Mouse (Mus musculus): ENCODE results near the gene Olfr792.

Olfr792 gene

GRCm38 (mm10) chr10:129538862-129539261, at the start of gene Olfr792:
Olfr792 (plus strand) TSS chr10:129539162.
- DNase-seq (ENCODE audit: low spot score): no peak

DNA sequence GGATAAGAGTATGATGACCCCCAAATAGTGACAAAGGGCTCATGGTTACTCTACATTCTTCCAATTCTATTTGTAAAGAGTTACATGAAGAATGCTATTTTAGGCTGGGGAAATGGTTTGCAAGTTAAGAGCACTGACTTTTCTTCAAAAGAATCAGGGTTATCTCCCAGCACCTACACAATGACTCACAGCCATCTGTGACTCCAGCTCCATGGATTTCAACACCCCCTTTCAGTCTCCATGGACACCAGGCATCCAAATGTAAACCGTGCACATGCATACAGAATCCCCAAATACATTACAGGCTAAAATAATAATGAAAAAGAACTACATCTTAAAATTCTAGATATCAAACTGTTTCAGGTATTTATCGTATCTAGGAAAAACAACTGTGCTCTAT, 48.9 kb upstream of the Olfr792 start:
- peak; percentile 1 for DNase-seq (ENCODE audit: low spot score)

DNA sequence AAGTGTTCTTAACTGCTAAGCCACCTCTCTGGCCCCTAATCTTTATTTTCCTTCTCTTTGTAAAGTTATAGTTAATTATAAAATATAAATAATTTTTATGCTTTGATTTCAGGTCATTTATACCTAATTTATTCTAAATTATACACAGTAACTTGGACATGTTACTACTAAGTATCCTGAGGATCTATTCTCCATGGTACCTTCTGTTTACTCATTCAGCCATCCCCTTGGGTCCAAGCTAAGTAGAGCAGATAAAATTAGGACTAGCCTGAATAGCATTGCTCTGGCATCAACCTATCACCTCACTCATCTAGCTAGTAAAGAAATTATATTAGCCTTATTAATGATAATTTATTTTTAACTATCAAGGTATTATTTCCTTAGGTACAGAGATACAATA, 40.8 kb upstream of the Olfr792 start, which contains the start of gene Olfr790:
Gene Olfr790, plus strand, starts transcription at position 301 of the 400 bp plus-strand sequence.
- DNase-seq (ENCODE audit: low spot score): no peak

- DNase-seq (ENCODE audit: low spot score): no peak
Measured at GRCm38 (mm10) chr10:129521492-129521891, 17.5 kb upstream of the Olfr792 start, which contains the start of gene Olfr791. Olfr791 (plus strand) TSS chr10:129521792.

- DNase-seq (ENCODE audit: low spot score): no peak
Measured at GRCm38 (mm10) chr10:129549354-129549753, 10.4 kb downstream of the Olfr792 start.

DNA sequence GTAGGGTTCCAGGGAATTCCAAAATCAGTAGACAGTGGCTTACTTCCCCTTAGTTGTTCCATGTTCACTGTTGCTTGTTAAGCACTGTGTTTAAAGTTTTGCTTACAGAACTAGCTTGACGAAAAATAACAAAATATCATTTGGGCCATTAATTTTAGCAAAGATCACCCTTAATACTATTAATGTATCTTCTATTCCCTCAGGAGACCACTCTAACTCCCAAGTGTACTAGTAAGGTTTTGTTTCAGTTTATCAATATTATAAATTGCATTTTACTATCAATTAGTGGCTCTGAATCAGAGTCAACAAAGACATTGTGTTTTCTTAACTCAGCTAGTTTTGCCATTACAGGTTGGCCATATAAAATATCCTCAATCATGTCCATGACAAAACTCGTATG, 28.4 kb downstream of the Olfr792 start, which contains the start of gene Olfr794:
Gene Olfr794, plus strand, starts transcription at position 301 of the 400 bp plus-strand sequence.
- no peak for DNase-seq (ENCODE audit: low spot score)

GRCm38 (mm10) chr10:129577066-129577465, 38.1 kb downstream of the Olfr792 start:
- no peak for DNase-seq (ENCODE audit: low spot score)
